Mouse (Mus musculus) small intestine, adult 2 months (tissue): ENCODE results near the gene Gm11111.

ENCODE experiments used
- CTCF ChIP-seq: fragments of 200-500 bp; IDR thresholded peaks from 2 replicates; pipeline ENCODE4 v1.5.1; 2012; ENCODE audit warnings: low read depth, mild to moderate bottlenecking, control low read depth, inconsistent platforms, low read length, moderate library complexity, mixed read lengths; ENCODE audit not compliant: insufficient replicate concordance, insufficient read length; ENCODE audit errors: extremely low read depth
- POLR2A ChIP-seq: fragments of 200-500 bp; IDR thresholded peaks from 2 replicates; pipeline ENCODE4 v1.6.1; 2012; ENCODE audit warnings: low read depth, mild to moderate bottlenecking, control low read depth, inconsistent platforms, low read length, moderate library complexity

DNA sequence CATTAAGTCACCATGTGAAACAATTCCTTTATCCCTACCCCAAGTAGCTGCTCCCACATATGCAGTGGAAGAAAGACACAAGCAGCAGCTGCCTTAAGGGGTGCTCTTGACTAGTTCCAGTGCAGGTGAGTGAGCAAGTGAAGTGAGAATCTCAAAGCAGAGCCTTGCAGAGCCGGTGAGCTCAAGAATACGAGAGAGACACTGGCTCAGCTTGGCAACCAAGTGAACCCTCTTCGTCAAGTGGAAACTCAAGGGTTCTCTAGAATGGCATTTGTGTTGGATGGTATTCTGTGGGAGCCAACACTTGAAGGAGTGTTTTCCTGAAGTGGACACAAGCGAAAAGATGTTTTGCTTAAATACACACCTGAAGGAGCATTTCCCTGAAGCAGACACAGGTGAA, 16.0 kb downstream of the Gm11111 start:
- TF ChIP-seq POLR2A (no peak), CTCF (no peak)
